Mouse (Mus musculus) midbrain, embryonic 16.5 days (tissue): ENCODE data around the gene Ampd1. TPM values are rescaled to one million over a fixed set of nuclear protein-coding genes. Genes with fewer than 3 reads are reported as not detected.
"Not testable (repeated sequence)": the region's sequence is repeated elsewhere in the genome, so short reads cannot be mapped to it uniquely, and the experiment has no call there.

Experiments
- ATAC-seq: fragments of 200-750 bp; cut with Nextera tagmentation; 2 replicates; pipeline ENCODE4 v1.8.0; 2017; ENCODE audit warnings: moderate TSS enrichment
- H3K27ac ChIP-seq: fragments of 300-500 bp; sonication (generic); 2 replicates; pipeline ENCODE4 v1.5.1; 2014; ENCODE audit warnings: mild to moderate bottlenecking, low read length, mixed read lengths
- H3K27me3 ChIP-seq: fragments of 300-500 bp; sonication (generic); 2 replicates; pipeline ENCODE4 v1.6.1; 2014; ENCODE audit warnings: low read depth, low read length, mixed read lengths; ENCODE audit not compliant: control insufficient read depth, insufficient read depth
- H3K36me3 ChIP-seq: fragments of 300-500 bp; sonication (generic); 2 replicates; pipeline ENCODE4 v1.6.1; 2014; ENCODE audit warnings: mild to moderate bottlenecking, low read length, moderate library complexity, mixed read lengths; ENCODE audit not compliant: control insufficient read depth, insufficient read depth
- H3K4me1 ChIP-seq: fragments of 300-500 bp; sonication (generic); 2 replicates; pipeline ENCODE4 v1.6.1; 2014; ENCODE audit warnings: mild to moderate bottlenecking, low read length, mixed read lengths; ENCODE audit not compliant: control insufficient read depth, insufficient read depth
- H3K4me2 ChIP-seq: fragments of 300-500 bp; sonication (generic); 2 replicates; pipeline ENCODE4 v1.6.1; 2014; ENCODE audit warnings: mild to moderate bottlenecking, low read length, mixed read lengths
- H3K4me3 ChIP-seq: fragments of 300-500 bp; sonication (generic); 2 replicates; pipeline ENCODE4 v1.5.1; 2014; ENCODE audit warnings: low read depth, mild to moderate bottlenecking, low read length, moderate library complexity, mixed read lengths
- H3K9ac ChIP-seq: fragments of 300-500 bp; sonication (generic); 2 replicates; pipeline ENCODE4 v1.6.1; 2014; ENCODE audit warnings: low read depth, low read length, mixed read lengths
- H3K9me3 ChIP-seq: fragments of 300-500 bp; sonication (generic); replicated peaks from 2 replicates; pipeline ENCODE4 v1.6.1; 2014; ENCODE audit warnings: mild to moderate bottlenecking, low read length, mixed read lengths; ENCODE audit not compliant: control insufficient read depth, poor library complexity, severe bottlenecking
- WGBS: fragments of 180-500 bp; shearing (Covaris S2); extraction: QIAGEN DNeasy Blood & Tissue Kit; methylation state at CpG from one replicate; pipeline ENCODE4 v1.1.7; 2014; 5-methylcytosine and 5-hydroxymethylcytosine counted together
- polyA plus RNA-seq: library from polyadenylated mRNA; unstranded; fragments of >200 nt; fragmentation: Nextera tagmentation; extraction: Ambion mirVana; gene quantifications from 2 replicates; pipeline ENCODE4 v1.2.1, GENCODE M21; 2015

The Ampd1 gene
- polyA plus RNA-seq, 1 experiment from 2014 or later: not detected

DNA sequence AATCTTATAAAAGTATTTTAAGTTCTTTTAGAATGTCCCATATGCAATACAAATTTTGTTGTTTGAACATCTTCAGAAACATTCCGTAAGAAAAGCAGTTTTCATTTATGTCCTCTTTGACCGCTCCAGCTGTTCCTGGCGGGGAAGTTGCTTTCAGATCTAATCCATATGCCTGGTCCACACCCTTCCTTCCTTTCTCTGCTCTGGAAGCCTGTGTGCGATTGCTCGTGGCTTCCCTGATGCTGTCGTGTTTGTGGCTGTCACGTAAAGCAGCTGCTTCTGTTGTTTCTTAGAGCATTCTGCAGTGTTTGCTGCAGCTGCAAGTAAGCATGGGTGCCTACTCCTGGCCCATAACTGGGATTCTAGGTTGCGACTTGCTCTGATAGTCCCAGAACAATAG, 65.2 kb downstream of the Ampd1 start:
- Histone ChIP-seq H3K9me3 (no peaks in the 10 kb centered on the region), H3K36me3 (no peaks in the 10 kb centered on the region), H3K4me1 (no peaks in the 10 kb centered on the region), H3K4me3 (no peak overlapping the region), H3K27me3 (no peaks in the 10 kb centered on the region), H3K4me2 (no peak overlapping the region), H3K27ac (no peak overlapping the region), H3K9ac (no peak overlapping the region)
- no peak for ATAC-seq
- 73% methylated on average over 8 of the region's 8 CpGs for WGBS

DNA sequence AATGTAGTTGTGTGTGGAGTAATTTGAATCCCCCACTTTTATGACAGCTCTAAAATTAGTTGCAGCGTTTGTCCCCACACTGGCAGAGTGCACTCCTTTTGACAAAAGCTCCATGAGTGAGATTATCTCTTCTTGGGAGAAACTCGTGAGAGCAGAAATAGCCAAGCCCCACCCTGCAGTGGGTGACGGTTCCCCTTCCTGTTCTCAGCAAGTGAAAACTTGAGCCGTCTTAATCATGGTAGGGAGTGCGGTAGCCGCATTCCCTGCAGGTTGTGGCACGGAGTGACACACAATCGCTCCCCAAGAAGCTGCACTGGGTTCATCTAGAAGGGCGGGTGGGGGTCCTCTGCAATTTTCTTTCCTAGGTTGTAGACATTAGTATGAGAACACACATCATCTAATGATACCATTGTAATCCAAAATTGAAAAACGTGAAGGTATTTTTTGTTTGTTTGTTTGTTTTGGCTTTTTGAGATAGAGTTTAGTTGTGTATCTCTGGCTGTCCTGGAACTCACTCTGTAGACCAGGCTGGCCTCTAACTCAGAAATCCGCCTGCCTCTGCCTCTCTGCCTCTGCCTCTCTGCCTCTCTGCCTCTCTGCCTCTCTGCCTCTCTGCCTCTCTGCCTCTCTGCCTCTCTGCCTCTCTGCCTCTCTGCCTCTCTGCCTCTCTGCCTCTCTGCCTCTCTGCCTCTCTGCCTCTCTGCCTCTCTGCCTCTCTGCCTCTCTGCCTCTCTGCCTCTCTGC, 66.5 kb downstream of the Ampd1 start:
- not testable (repeated sequence) for ATAC-seq, H3K9me3 ChIP-seq, H3K36me3 ChIP-seq, H3K4me3 ChIP-seq, H3K27me3 ChIP-seq, H3K4me2 ChIP-seq, H3K4me1 ChIP-seq, H3K9ac ChIP-seq, H3K27ac ChIP-seq
- WGBS: 66% methylated on average over 11 of the region's 11 CpGs

DNA sequence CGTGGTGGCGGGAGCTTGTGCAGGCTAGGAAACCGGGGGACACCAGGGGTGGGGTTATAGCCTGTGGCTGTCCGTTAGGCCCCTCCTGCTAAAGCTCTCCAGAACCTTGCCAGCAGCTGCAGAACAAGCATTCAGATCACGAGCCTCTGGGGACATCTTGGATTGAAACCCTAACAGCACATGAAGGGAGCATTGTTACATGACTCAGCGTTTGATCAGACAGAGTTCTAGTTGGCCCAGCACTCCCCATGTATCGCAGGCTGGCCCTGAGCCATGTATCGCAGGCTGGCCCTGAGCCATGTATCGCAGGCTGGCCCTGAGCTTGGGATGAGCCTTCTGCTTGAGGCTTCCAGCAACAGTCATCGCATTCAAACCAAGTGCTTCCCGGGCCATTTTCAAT, 67.5 kb downstream of the Ampd1 start:
- no peaks in the 10 kb centered on the region for H3K4me1 ChIP-seq
- no peak for ATAC-seq
- no peak overlapping the region for H3K9ac ChIP-seq
- H3K4me2 ChIP-seq: no peak overlapping the region
- no peaks in the 10 kb centered on the region for H3K36me3 ChIP-seq
- no peaks in the 10 kb centered on the region for H3K27me3 ChIP-seq
- H3K4me3 ChIP-seq: no peak overlapping the region
- H3K27ac ChIP-seq: no peak overlapping the region
- WGBS: 87% methylated on average over 11 of the region's 11 CpGs
- H3K9me3 ChIP-seq: no peaks in the 10 kb centered on the region

DNA sequence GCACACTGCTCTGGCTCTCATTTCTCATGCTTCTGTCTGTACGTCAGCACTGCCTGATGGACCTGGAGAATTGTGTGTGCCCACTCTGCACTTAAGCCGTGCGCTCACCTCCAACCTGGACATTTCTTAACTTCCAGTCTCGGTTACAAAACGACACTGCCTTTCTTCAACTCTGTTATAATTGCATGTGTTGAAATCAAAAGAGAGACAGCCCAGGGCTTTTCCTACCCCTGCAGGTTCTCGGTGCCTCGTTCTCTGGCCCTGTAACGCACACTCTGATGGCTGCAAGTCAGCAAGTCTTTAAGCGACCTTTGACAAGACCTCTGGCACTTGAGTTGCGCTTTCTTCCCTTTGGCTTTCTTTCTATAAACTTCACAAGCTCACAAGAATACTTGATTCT, 68.6 kb downstream of the Ampd1 start:
- H3K4me3 ChIP-seq: no peak overlapping the region
- WGBS: 88% methylated on average over 10 of the region's 10 CpGs

DNA sequence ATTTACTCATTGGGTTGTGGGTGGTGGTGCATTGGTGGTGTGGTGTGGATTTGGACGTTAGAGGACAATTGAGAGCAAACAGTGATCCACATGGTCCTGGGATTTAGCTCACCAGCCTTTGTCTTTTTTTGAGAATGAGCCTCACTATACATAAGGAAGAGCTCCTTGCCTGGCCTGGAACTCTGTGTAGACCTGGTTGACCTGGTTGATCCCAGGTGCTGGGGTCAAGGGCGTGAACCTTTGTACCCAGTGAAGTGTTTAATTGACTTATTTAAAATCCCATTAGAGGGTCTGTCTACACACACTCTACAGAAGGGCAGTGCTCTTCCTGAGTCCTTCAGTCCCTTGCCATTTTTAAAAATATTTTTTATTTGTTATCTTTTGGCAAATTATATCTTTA, 71.5 kb downstream of the Ampd1 start:
- WGBS: 67% methylated on average over 2 of the region's 2 CpGs
- no peaks in the 10 kb centered on the region for H3K4me1 ChIP-seq
- no peak overlapping the region for H3K4me2 ChIP-seq
- no peak overlapping the region for H3K4me3 ChIP-seq
- no peak overlapping the region for H3K9ac ChIP-seq
- no peaks in the 10 kb centered on the region for H3K27me3 ChIP-seq
- H3K9me3 ChIP-seq: no peaks in the 10 kb centered on the region
- no peaks in the 10 kb centered on the region for H3K36me3 ChIP-seq
- no peak for ATAC-seq
- no peak overlapping the region for H3K27ac ChIP-seq

More for the DNA sequence above, 68.6 kb downstream of the Ampd1 start:
- H3K27me3 ChIP-seq: no peaks in the 10 kb centered on the region
- H3K36me3 ChIP-seq: no peaks in the 10 kb centered on the region
- H3K4me2 ChIP-seq: no peak overlapping the region
- no peaks in the 10 kb centered on the region for H3K4me1 ChIP-seq
- ATAC-seq: no peak
- no peaks in the 10 kb centered on the region for H3K9me3 ChIP-seq
- no peak overlapping the region for H3K27ac ChIP-seq
- H3K9ac ChIP-seq: no peak overlapping the region

DNA sequence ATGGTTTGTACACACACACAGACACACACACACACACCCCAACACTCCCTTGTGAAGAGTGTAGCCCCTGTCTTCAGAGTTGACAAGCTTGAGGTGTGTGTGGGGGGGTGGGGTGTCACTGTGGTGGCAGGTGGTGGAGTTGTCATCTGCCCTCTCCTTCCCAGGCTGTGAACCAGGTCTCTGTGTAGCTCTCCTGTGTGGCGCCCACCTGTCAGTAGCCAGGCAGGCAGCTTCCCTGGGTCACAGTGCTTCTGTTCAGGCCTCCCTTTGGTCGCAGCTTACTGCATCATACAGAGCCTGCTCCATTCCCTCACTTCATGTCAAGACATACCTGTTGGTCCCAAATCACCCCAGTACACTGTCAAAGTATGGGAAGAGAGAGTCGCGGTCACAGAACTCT, 72.0 kb downstream of the Ampd1 start:
- ATAC-seq: no peak
- no peaks in the 10 kb centered on the region for H3K9me3 ChIP-seq

DNA sequence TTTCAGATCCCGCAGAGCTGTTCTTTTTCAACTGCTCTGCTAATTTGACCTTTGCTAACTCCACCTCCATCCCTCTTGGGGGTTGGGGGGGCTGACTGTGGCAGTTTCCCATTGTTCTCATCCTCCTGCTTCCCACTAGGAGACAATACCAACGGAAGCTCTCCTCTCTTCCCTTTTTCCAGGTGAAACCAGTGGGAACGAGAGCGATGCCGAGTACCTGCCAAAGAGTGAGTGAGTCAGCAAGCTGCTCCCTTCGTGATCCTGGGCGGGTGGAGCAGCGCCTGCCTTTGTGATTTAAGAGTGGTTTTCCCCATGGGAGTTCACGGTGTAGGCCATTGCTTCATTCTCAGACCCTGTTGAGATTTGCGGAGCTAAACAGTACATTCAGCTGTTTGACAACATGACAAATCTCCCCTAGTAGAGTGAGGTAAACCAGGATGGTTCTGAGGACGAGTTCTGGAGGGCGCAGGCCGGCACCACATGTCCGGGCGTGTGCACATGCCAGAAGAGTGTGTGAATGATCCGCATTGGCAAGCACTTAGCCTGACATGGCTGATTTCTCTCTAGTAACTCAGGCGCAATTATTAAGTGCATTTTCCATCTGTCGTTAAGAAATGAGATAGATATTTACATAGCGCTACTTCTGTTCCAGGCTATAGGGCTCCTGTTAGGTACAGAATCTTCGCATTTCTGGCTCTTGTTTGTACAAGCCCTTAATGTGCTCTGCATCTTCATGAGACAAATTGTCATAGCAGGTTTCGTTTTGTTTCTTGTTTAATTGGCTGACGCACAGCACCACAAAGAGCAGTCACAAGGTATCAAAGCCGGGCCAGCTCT, 72.7 kb downstream of the Ampd1 start:
- Histone ChIP-seq H3K36me3 (no peaks in the 10 kb centered on the region), H3K4me3 (no peak overlapping the region), H3K4me2 (no peak overlapping the region), H3K27ac (no peak overlapping the region), H3K27me3 (no peaks in the 10 kb centered on the region), H3K9ac (no peak overlapping the region), H3K4me1 (no peaks in the 10 kb centered on the region), H3K9me3 (no peaks in the 10 kb centered on the region)
- ATAC-seq: no peak
- 69% methylated on average over 23 of the region's 23 CpGs for WGBS

More for the DNA sequence above, 72.0 kb downstream of the Ampd1 start:
- no peaks in the 10 kb centered on the region for H3K27me3 ChIP-seq
- H3K36me3 ChIP-seq: no peaks in the 10 kb centered on the region
- H3K4me1 ChIP-seq: no peaks in the 10 kb centered on the region
- 77% methylated on average over 4 of the region's 4 CpGs for WGBS
- no peak overlapping the region for H3K4me3 ChIP-seq
- H3K27ac ChIP-seq: no peak overlapping the region
- no peak overlapping the region for H3K4me2 ChIP-seq
- H3K9ac ChIP-seq: no peak overlapping the region

DNA sequence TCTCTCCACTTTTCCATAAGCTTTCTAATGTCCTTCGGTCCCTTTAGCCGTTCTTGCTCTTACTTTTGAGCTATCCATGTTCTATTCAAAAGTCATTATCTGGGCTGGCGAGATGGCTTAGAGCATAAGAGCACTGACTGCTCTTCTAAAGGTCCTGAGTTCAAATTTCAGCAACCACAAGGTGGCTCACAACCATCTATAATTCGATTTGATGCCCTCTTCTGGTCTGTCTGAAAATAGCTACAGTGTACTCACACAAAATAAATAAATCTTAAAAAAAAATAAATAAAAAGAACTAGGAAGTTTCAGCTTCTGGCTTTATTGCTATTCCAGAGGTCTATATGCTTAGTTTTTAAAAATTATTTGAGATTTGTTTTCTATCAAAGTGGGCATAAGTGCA, 74.0 kb downstream of the Ampd1 start:
- 91% methylated on average over 4 of the region's 4 CpGs for WGBS
- Histone ChIP-seq H3K36me3 (no peaks in the 10 kb centered on the region), H3K4me3 (no peak overlapping the region), H3K4me2 (no peak overlapping the region), H3K27ac (no peak overlapping the region), H3K9ac (no peak overlapping the region), H3K27me3 (no peaks in the 10 kb centered on the region), H3K9me3 (no peaks in the 10 kb centered on the region), H3K4me1 (no peaks in the 10 kb centered on the region)
- ATAC-seq: no peak

DNA sequence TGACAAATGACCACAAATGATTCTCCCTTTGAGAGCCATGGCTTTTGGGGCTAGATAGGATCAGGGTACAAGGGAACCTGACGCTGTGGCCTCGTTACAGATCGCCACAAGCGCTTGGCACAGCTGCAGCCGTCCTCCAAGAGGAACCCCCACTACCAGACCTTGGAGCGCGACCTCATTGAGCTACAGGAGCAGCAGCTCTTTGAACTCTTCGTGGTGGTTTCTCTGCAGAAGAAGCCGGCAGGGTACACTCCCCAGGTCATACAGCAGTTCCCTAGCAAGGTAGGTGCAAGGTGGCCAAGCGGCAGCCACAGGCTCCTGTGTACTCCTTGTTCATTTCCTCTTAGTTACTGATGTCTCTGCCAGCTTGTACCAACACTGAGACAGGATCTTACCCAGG, 75.1 kb downstream of the Ampd1 start:
- Histone ChIP-seq H3K27me3 (no peaks in the 10 kb centered on the region), H3K9me3 (no peaks in the 10 kb centered on the region), H3K9ac (no peak overlapping the region), H3K27ac (no peak overlapping the region), H3K36me3 (no peaks in the 10 kb centered on the region), H3K4me2 (no peak overlapping the region), H3K4me1 (no peaks in the 10 kb centered on the region), H3K4me3 (no peak overlapping the region)
- WGBS: 87% methylated on average over 10 of the region's 10 CpGs
- ATAC-seq: no peak
